Mouse (Mus musculus): ENCODE data around the gene Slc41a2. TPM values are rescaled to one million over a fixed set of nuclear protein-coding genes. Genes with fewer than 3 reads are reported as not detected.

The Slc41a2 gene
- polyA plus RNA-seq, 1 experiment from 2014 or later: 1.0 TPM

- no peaks in the 10 kb centered on the region for H3K36me3 ChIP-seq
- H3K4me3 ChIP-seq: no peak overlapping the region
- H3K4me1 ChIP-seq (replicated peaks): peaks cover 8% of the 10 kb centered on the region
- H3K27ac ChIP-seq (ENCODE audit: poor library complexity, severe bottlenecking): no peak overlapping the region
- ATAC-seq (ENCODE audit: insufficient number of reproducible peaks, low FRiP score): no peak
- WGBS: 81% methylated on average over 14 of the region's 14 CpGs
- no peak overlapping the region for H3K9ac ChIP-seq
- H3K4me2 ChIP-seq: no peak overlapping the region
- H3K9me3 ChIP-seq (replicated peaks): no peaks in the 10 kb centered on the region
- no peaks in the 10 kb centered on the region for H3K27me3 ChIP-seq (replicated peaks)
These were observed 134.6 kb downstream of the Slc41a2 start for GRCm38 (mm10) chr10:83202906-83203702.

GRCm38 (mm10) chr10:83201525-83201924 is 136.2 kb downstream of the Slc41a2 start:
- no peak for ATAC-seq (ENCODE audit: insufficient number of reproducible peaks, low FRiP score)
- Histone ChIP-seq H3K9ac (no peak overlapping the region), H3K27ac (ENCODE audit: poor library complexity, severe bottlenecking) (no peak overlapping the region), H3K4me1 (replicated peaks) (peaks cover 15% of the 10 kb centered on the region), H3K27me3 (replicated peaks) (no peaks in the 10 kb centered on the region), H3K36me3 (no peaks in the 10 kb centered on the region), H3K4me3 (no peak overlapping the region), H3K9me3 (replicated peaks) (no peaks in the 10 kb centered on the region), H3K4me2 (no peak overlapping the region)
- 81% methylated on average over 7 of the region's 7 CpGs for WGBS

- H3K36me3 ChIP-seq: no peaks in the 10 kb centered on the region
- no peaks in the 10 kb centered on the region for H3K27me3 ChIP-seq (replicated peaks)
- peaks cover 15% of the 10 kb centered on the region for H3K4me1 ChIP-seq (replicated peaks)
- no peak overlapping the region for H3K4me2 ChIP-seq
- 75% methylated on average over 9 of the region's 9 CpGs for WGBS
- no peak for ATAC-seq (ENCODE audit: insufficient number of reproducible peaks, low FRiP score)
- H3K9me3 ChIP-seq (replicated peaks): no peaks in the 10 kb centered on the region
- no peak overlapping the region for H3K9ac ChIP-seq
- H3K4me3 ChIP-seq: no peak overlapping the region
- H3K27ac ChIP-seq (ENCODE audit: poor library complexity, severe bottlenecking): no peak overlapping the region
These were observed 138.4 kb downstream of the Slc41a2 start for GRCm38 (mm10) chr10:83199290-83199689.

- H3K9ac ChIP-seq: no peak overlapping the region
- no peak overlapping the region for H3K27ac ChIP-seq (ENCODE audit: poor library complexity, severe bottlenecking)
- ATAC-seq (ENCODE audit: insufficient number of reproducible peaks, low FRiP score): no peak
- no peaks in the 10 kb centered on the region for H3K9me3 ChIP-seq (replicated peaks)
- H3K27me3 ChIP-seq (replicated peaks): no peaks in the 10 kb centered on the region
- H3K36me3 ChIP-seq: no peaks in the 10 kb centered on the region
- peaks cover 15% of the 10 kb centered on the region for H3K4me1 ChIP-seq (replicated peaks)
- 31% methylated on average over 5 of the region's 5 CpGs for WGBS
- no peak overlapping the region for H3K4me3 ChIP-seq
- no peak overlapping the region for H3K4me2 ChIP-seq
These were observed 139.0 kb downstream of the Slc41a2 start for GRCm38 (mm10) chr10:83198692-83199091.

GRCm38 (mm10) chr10:83197690-83198336 is 139.9 kb downstream of the Slc41a2 start:
- peaks cover 15% of the 10 kb centered on the region for H3K4me1 ChIP-seq (replicated peaks)
- H3K27me3 ChIP-seq (replicated peaks): no peaks in the 10 kb centered on the region
- ATAC-seq (ENCODE audit: insufficient number of reproducible peaks, low FRiP score): no peak
- no peak overlapping the region for H3K4me3 ChIP-seq
- 49% methylated on average over 11 of the region's 11 CpGs for WGBS
- H3K9ac ChIP-seq: no peak overlapping the region
- no peaks in the 10 kb centered on the region for H3K9me3 ChIP-seq (replicated peaks)
- H3K36me3 ChIP-seq: no peaks in the 10 kb centered on the region
- H3K27ac ChIP-seq (ENCODE audit: poor library complexity, severe bottlenecking): no peak overlapping the region
- H3K4me2 ChIP-seq: no peak overlapping the region

- Histone ChIP-seq H3K4me2 (no peak overlapping the region), H3K9ac (no peak overlapping the region), H3K27ac (ENCODE audit: poor library complexity, severe bottlenecking) (no peak overlapping the region), H3K27me3 (replicated peaks) (no peaks in the 10 kb centered on the region), H3K9me3 (replicated peaks) (peaks cover 5% of the 10 kb centered on the region; the same call in 1 of the 2 replicates), H3K4me1 (replicated peaks) (peaks cover 14% of the 10 kb centered on the region), H3K36me3 (peaks cover 11% of the 10 kb centered on the region), H3K4me3 (no peak overlapping the region)
- 50% methylated on average over 6 of the region's 6 CpGs for WGBS
- no peak for ATAC-seq (ENCODE audit: insufficient number of reproducible peaks, low FRiP score)
These were observed 145.7 kb downstream of the Slc41a2 start for GRCm38 (mm10) chr10:83191982-83192381.

- no peaks in the 10 kb centered on the region for H3K27me3 ChIP-seq (replicated peaks)
- H3K4me2 ChIP-seq: no peak overlapping the region
- ATAC-seq (ENCODE audit: insufficient number of reproducible peaks, low FRiP score): no peak
- H3K36me3 ChIP-seq: peaks cover 11% of the 10 kb centered on the region
- peaks cover 5% of the 10 kb centered on the region; the same call in 1 of the 2 replicates for H3K9me3 ChIP-seq (replicated peaks)
- H3K4me1 ChIP-seq (replicated peaks): peaks cover 18% of the 10 kb centered on the region
- WGBS: 91% methylated on average over 17 of the region's 17 CpGs
- H3K9ac ChIP-seq: no peak overlapping the region
- H3K4me3 ChIP-seq: no peak overlapping the region
- H3K27ac ChIP-seq (ENCODE audit: poor library complexity, severe bottlenecking): no peak overlapping the region
These were observed 146.2 kb downstream of the Slc41a2 start for GRCm38 (mm10) chr10:83191476-83191875.

GRCm38 (mm10) chr10:83189071-83189470 is 148.6 kb downstream of the Slc41a2 start:
- Histone ChIP-seq H3K4me3 (no peak overlapping the region), H3K27me3 (replicated peaks) (no peaks in the 10 kb centered on the region), H3K4me1 (replicated peaks) (peaks cover 25% of the 10 kb centered on the region), H3K4me2 (no peak overlapping the region), H3K9ac (no peak overlapping the region), H3K36me3 (peaks cover 11% of the 10 kb centered on the region), H3K9me3 (replicated peaks) (peaks cover 5% of the 10 kb centered on the region; the same call in 1 of the 2 replicates), H3K27ac (ENCODE audit: poor library complexity, severe bottlenecking) (no peak overlapping the region)
- 90% methylated on average over 5 of the region's 5 CpGs for WGBS
- no peak for ATAC-seq (ENCODE audit: insufficient number of reproducible peaks, low FRiP score)

- H3K9ac ChIP-seq: no peak overlapping the region
- no peak overlapping the region for H3K4me3 ChIP-seq
- H3K4me2 ChIP-seq: no peak overlapping the region
- peaks cover 36% of the 10 kb centered on the region for H3K4me1 ChIP-seq (replicated peaks)
- H3K9me3 ChIP-seq (replicated peaks): peaks cover 5% of the 10 kb centered on the region; the same call in 1 of the 2 replicates
- no peak for ATAC-seq (ENCODE audit: insufficient number of reproducible peaks, low FRiP score)
- H3K36me3 ChIP-seq: peaks cover 11% of the 10 kb centered on the region
- 40% methylated on average over 5 of the region's 5 CpGs for WGBS
- H3K27ac ChIP-seq (ENCODE audit: poor library complexity, severe bottlenecking): no peak overlapping the region
- H3K27me3 ChIP-seq (replicated peaks): no peaks in the 10 kb centered on the region
These were observed 150.7 kb downstream of the Slc41a2 start for GRCm38 (mm10) chr10:83186984-83187383.

GRCm38 (mm10) chr10:83186167-83186566 is 151.5 kb downstream of the Slc41a2 start:
- Histone ChIP-seq H3K27ac (ENCODE audit: poor library complexity, severe bottlenecking) (no peak overlapping the region), H3K36me3 (peaks cover 6% of the 10 kb centered on the region), H3K4me2 (no peak overlapping the region), H3K4me1 (replicated peaks) (peaks cover 32% of the 10 kb centered on the region), H3K9ac (no peak overlapping the region), H3K27me3 (replicated peaks) (no peaks in the 10 kb centered on the region), H3K4me3 (no peak overlapping the region), H3K9me3 (replicated peaks) (peaks cover 5% of the 10 kb centered on the region; the same call in 1 of the 2 replicates)
- 80% methylated on average over 8 of the region's 8 CpGs for WGBS
- no peak for ATAC-seq (ENCODE audit: insufficient number of reproducible peaks, low FRiP score)

- Histone ChIP-seq H3K36me3 (no peaks in the 10 kb centered on the region), H3K9ac (no peak overlapping the region), H3K4me1 (replicated peaks) (peaks cover 32% of the 10 kb centered on the region), H3K27ac (ENCODE audit: poor library complexity, severe bottlenecking) (no peak overlapping the region), H3K4me2 (no peak overlapping the region), H3K4me3 (no peak overlapping the region), H3K27me3 (replicated peaks) (no peaks in the 10 kb centered on the region), H3K9me3 (replicated peaks) (peaks cover 2% of the 10 kb centered on the region; the same call in 1 of the 2 replicates)
- 90% methylated on average over 6 of the region's 6 CpGs for WGBS
- no peak for ATAC-seq (ENCODE audit: insufficient number of reproducible peaks, low FRiP score)
These were observed 152.6 kb downstream of the Slc41a2 start for GRCm38 (mm10) chr10:83185121-83185520.
